Mouse (Mus musculus): ENCODE measurements at regions not wholly inside any gene's neighbourhood (a gene's known extent, or its start where the extent isn't known, plus 50 kb on each side); places are given as distances from the start of the nearest gene placed in this dataset.

- no peak for TF ChIP-seq EP300 (IDR thresholded peaks at IDR 0.05; ENCODE audit: low read depth)
- no peak for TF ChIP-seq CTCF (IDR thresholded peaks at IDR 0.05; ENCODE audit: low read depth)
Measured at GRCm38 (mm10) chr3:130841755-130842154, 111.6 kb upstream of the Rpl34 start.
